Mouse (Mus musculus): ENCODE results near the gene Slc46a1. TPM values are rescaled to one million over a fixed set of nuclear protein-coding genes. Genes with fewer than 3 reads are reported as not detected.

The Slc46a1 gene
- total and polyA plus RNA-seq, 3 experiments, result 4.4 to 6.1 (median 6.0) TPM

DNA sequence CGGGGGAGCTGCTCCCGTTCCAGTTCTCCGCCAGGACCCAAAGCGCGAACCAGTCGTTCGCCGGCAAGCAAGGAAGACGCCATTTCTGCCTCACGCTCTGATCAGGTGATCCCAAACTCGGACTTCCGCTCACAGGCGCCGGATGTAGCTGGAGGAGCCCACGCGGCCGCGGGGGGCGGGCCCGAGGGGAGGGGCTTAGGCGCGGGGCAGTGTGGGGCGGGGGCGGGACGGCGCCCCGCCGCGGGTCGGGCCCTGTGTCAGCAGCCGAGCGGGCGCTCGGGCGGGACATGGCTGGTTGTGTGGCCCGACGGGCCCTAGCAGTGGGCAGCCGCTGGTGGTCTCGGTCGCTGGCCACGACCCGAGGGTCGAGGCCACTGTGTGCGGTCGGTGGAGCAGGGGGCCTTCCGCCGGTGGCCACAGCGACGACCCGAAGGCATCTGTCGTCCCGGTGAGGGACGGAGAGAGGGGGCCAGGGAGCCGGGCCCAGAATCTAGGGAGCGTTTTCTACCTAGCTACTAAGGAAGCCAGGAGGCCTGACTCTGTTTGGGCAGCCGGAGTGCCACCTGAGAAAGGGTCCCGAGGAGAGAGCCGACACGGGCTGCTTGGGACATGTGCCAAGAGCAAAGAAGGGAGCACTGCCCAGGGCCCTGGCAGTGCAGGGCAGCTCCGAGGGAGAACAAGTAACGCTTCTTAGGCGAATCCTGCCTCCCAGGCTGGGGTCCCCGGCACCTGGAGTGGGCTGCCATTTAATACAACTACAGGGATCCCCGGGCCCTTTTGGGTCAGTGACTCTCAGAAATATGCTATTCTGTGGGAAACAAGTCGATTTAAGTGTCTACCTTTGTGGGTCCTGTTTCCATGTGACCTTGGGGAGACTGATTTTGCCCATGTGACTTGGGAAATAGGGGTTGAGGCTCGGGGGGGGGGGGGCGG, 46.8 kb downstream of the Slc46a1 start, which contains the start of the genes Tmem199 and Poldip2:
TSS of gene Tmem199 (minus strand) at position 148 of the 933 bp plus-strand sequence.
TSS of gene Poldip2 (plus strand) at position 169 of the 933 bp plus-strand sequence.
- Histone ChIP-seq H3K9me3 (replicated peaks; ENCODE audit: low read length) (no peaks in the 10 kb centered on the region), H3K9ac (ENCODE audit: insufficient read depth, low read depth) (peak within 1 kb of the TSS; percentile 94), H3K79me2 (replicated peaks; ENCODE audit: control insufficient read depth, extremely low read depth, insufficient read depth, poor library complexity, severe bottlenecking) (peaks cover 25% of the 10 kb centered on the region), H3K27me3 (replicated peaks) (no peaks in the 10 kb centered on the region), H3K4me1 (ENCODE audit: control insufficient read depth in 1 of 2, insufficient read depth in 2 of 2) (peaks cover 0 to 31% of the 10 kb centered on the region in 2 experiments; a peak in 2 of 4 replicates), H3K4me3 (replicated peaks in 1 of 3; ENCODE audit: low read depth in 2 of 3, low read length in 2 of 3, poor library complexity in 1 of 3) (peak within 1 kb of the TSS; percentile 74 to 85 (median 83)), H3K27ac (ENCODE audit: insufficient read depth, low read depth) (peak within 1 kb of the TSS; percentile 14; the same call in 1 of the 2 replicates), H3K4me2 (ENCODE audit: insufficient read depth, low read depth, poor library complexity, severe bottlenecking) (peak within 1 kb of the TSS; percentile 99), H3K36me3 (replicated peaks in 1 of 2; ENCODE audit: control insufficient read depth in 1 of 2, insufficient read depth in 1 of 2, low read length in 1 of 2) (peaks cover 42 to 59% of the 10 kb centered on the region in 2 experiments)
- DNase-seq (ENCODE audit: extremely low read depth), result peak; percentile 97
- in situ Hi-C loops (cut with MboI; ENCODE audit: low pct_ligation_motif_present, low pct_unique_long_range_greater_than_20kb, low sequenced_read_pairs), result no loop called here
- dilution Hi-C loops (cut with MboI; ENCODE audit: extremely low pct_ligation_motif_present, extremely low pct_unique_long_range_greater_than_20kb, low sequenced_read_pairs), result no loop called here
- TF ChIP-seq MXI1 (IDR thresholded peaks at IDR 0.05; ENCODE audit: low read depth, low read length) (peak; percentile 88), NELFE (IDR thresholded peaks at IDR 0.05; ENCODE audit: low read depth, low read length) (peak; percentile 99), ZKSCAN1 (IDR thresholded peaks at IDR 0.05; ENCODE audit: borderline replicate concordance, low read depth, low read length) (no peak), USF2 (conservative IDR thresholded peaks at IDR 0.05; ENCODE audit: low read depth, low read length) (peak; percentile 77), EP300 (IDR thresholded peaks at IDR 0.05; ENCODE audit: low read length) (no peak), ZNF384 (IDR thresholded peaks at IDR 0.05; ENCODE audit: low read depth, low read length) (peak; percentile 29; the same call in 1 of the 2 replicates), NRF1 (IDR thresholded peaks at IDR 0.05; ENCODE audit: low read depth, low read length) (peak; percentile 55), PAX5 (IDR thresholded peaks at IDR 0.05; ENCODE audit: low read length) (no peak), ZMIZ1 (IDR thresholded peaks at IDR 0.05; ENCODE audit: low read depth, low read length) (peak; percentile 98), ETS1 (conservative IDR thresholded peaks at IDR 0.05; ENCODE audit: low read depth, low read length) (no peak), IRF4 (IDR thresholded peaks at IDR 0.05; ENCODE audit: low read depth, low read length) (peak; percentile 61; the same call in 1 of the 2 replicates), SIN3A (IDR thresholded peaks at IDR 0.05; ENCODE audit: low read length) (peak; percentile 92), USF1 (IDR thresholded peaks at IDR 0.05; ENCODE audit: low read depth, low read length) (peak; percentile 89), TCF12 (IDR thresholded peaks at IDR 0.05; ENCODE audit: low read depth, low read length) (peak; percentile 95), MAFK (IDR thresholded peaks at IDR 0.05; ENCODE audit: insufficient replicate concordance, low read length) (0 out of 2 replicates have a peak, but pooled peaks have one; percentile 52), MAZ (IDR thresholded peaks at IDR 0.05; ENCODE audit: low read depth, low read length) (peak; percentile 81; the same call in 1 of the 2 replicates), JUND (conservative IDR thresholded peaks at IDR 0.05; ENCODE audit: low read depth, low read length) (no peak), POLR2A (IDR thresholded peaks at IDR 0.05; ENCODE audit: low read depth, low read length) (peak; percentile 99), JUN (IDR thresholded peaks at IDR 0.05; ENCODE audit: insufficient read depth, low read depth, low read length) (no peak), KAT2A (IDR thresholded peaks at IDR 0.05; ENCODE audit: insufficient replicate concordance, low read length) (0 out of 2 replicates have a peak, but pooled peaks have one; percentile 70), RAD21 (IDR thresholded peaks at IDR 0.05; ENCODE audit: low read depth, low read length) (no peak), SMC3 (IDR thresholded peaks at IDR 0.05; ENCODE audit: low read depth, low read length) (no peak), E2F4 (IDR thresholded peaks at IDR 0.05; ENCODE audit: insufficient replicate concordance, low read depth, low read length) (no peak), POLR2AphosphoS2 (IDR thresholded peaks at IDR 0.05; ENCODE audit: low read depth, low read length) (peak; percentile 82), MAX (IDR thresholded peaks at IDR 0.05; ENCODE audit: low read length) (peak; percentile 87), BHLHE40 (IDR thresholded peaks at IDR 0.05; ENCODE audit: low read depth, low read length) (peak; percentile 94), RCOR1 (conservative IDR thresholded peaks at IDR 0.05; ENCODE audit: low read depth, low read length) (peak; percentile 76; the same call in 1 of the 2 replicates), CHD1 (IDR thresholded peaks at IDR 0.05; ENCODE audit: low read depth, low read length) (no peak), MYC (IDR thresholded peaks at IDR 0.05; ENCODE audit: low read depth, low read length) (peak; percentile 88; the same call in 1 of the 2 replicates), HCFC1 (IDR thresholded peaks at IDR 0.05; ENCODE audit: low read depth, low read length) (peak; percentile 87), TBP (conservative IDR thresholded peaks at IDR 0.05; ENCODE audit: low read depth, low read length) (peak; percentile 85), CTCF (conservative IDR thresholded peaks at IDR 0.05 in 1 of 2, IDR thresholded peaks at IDR 0.05 in 1 of 2; ENCODE audit: low read depth in 2 of 2, low read length in 2 of 2) (no peak), MEF2A (IDR thresholded peaks at IDR 0.05; ENCODE audit: borderline replicate concordance, low read depth, low read length) (peak; percentile 54), ELF1 (IDR thresholded peaks at IDR 0.05; ENCODE audit: low read depth, low read length) (peak; percentile 88), UBTF (IDR thresholded peaks at IDR 0.05; ENCODE audit: low read depth, low read length) (peak; percentile 63; the same call in 1 of the 2 replicates), GABPA (IDR thresholded peaks at IDR 0.05; ENCODE audit: insufficient replicate concordance, low read depth, low read length) (no peak), CHD2 (IDR thresholded peaks at IDR 0.05; ENCODE audit: low read length) (peak; percentile 30; the same call in 1 of the 2 replicates)

Data from CH12.LX (cell line).